15 mouse cellular contexts compared by ENCODE assay signal in genomic region chr11:100703366-100703765, GRCm38 (mm10). TPM values are rescaled to one million over a fixed set of nuclear protein-coding genes. Genes with fewer than 3 reads are reported as not detected.
A peak's percentile ranks its signal among the peaks of the same experiment; 100 is the strongest.
DNase-seq lines count a peak whose midpoint lies in the region; ATAC-seq and TF ChIP-seq lines count a peak whose summit lies in the region.
"Had no signal": no experiment of that assay in that cellular context is flagged by ENCODE, and none has a peak within 500 bp of the region (broad histone marks: within the 10 kb centered on the region; RNA-seq: fewer than 3 reads in every experiment).

No protein-coding gene starts in this region.

- peaks cover 3% of the 10 kb centered on the region; the same call in 1 of the 2 replicates for H3K36me3 ChIP-seq in liver, adult 2 months (ENCODE audit: control insufficient read depth, insufficient read depth, low read length)

- peak overlapping the region; percentile 65 for H3K4me3 ChIP-seq in gastrocnemius, adult 2 months
- peak overlapping the region; percentile 46 for H3K4me3 ChIP-seq in liver, adult 2 months (ENCODE audit: insufficient read depth, low read depth, low read length)

- 13% methylated on average over 11 of the region's 11 CpGs for WGBS in liver, adult 2 months

- H3K79me2 ChIP-seq in liver, adult 2 months (ENCODE audit: control insufficient read depth, insufficient read depth, low read length): no peaks in the 10 kb centered on the region

- H3K4me1 ChIP-seq in liver, adult 2 months (ENCODE audit: control insufficient read depth, insufficient read depth, low read length): peaks cover 16% of the 10 kb centered on the region

- DNase-seq in gastrocnemius, adult 2 months: peak; percentile 60
- DNase-seq in gastrocnemius, postnatal 14 days: no peak
- DNase-seq in liver, adult 2 months (ENCODE audit: extremely low read depth, low read depth, low spot score): peak; percentile 73
- no peak for DNase-seq in liver
- peak; percentile 59 for DNase-seq in induced T-regulatory cell, adult 2 months (ENCODE audit: low read depth)
- no peak for DNase-seq in yolk sac, embryonic 10.5 days (ENCODE audit: low spot score)
- DNase-seq in lung, postnatal 25 days (ENCODE audit: low spot score): no peak
- DNase-seq: adrenal gland, postnatal 14 days; cerebellum, postnatal 14 days; right cerebral cortex, postnatal 4 days; thymus, postnatal 36 days had no signal

- peak overlapping the region; percentile 69 for H3K9ac ChIP-seq in liver, adult 2 months (ENCODE audit: low read depth, low read length)

- intact Hi-C loops in gastrocnemius, adult 2 months (cut with DNase I): loop anchor here (2.0 kb wide), 1 partner anchor 77 kb away; no protein-coding TSS in a partner anchor
- intact Hi-C loops in gastrocnemius, postnatal 14 days (cut with DNase I; ENCODE audit: low total_unique reads): loop anchor here (2.0 to 5.0 kb wide), 2 partner anchors 77 to 131 kb away; partner anchors contain the start of gene Cnp

- ATAC-seq in megakaryocyte-erythroid progenitor cell, adult 5-6 weeks (replicated peaks; ENCODE audit: low FRiP score, low TSS enrichment, poor library complexity, severe bottlenecking): 0 out of 2 replicates have a peak, but pooled peaks have one; percentile 8

- TF ChIP-seq POLR2A in liver, adult 2 months (IDR thresholded peaks at IDR 0.05; ENCODE audit: extremely low read depth, insufficient read depth, low read length): no peak

- peak overlapping the region; percentile 77 for H3K27ac ChIP-seq in gastrocnemius, adult 2 months
- peak overlapping the region; percentile 25 for H3K27ac ChIP-seq in liver, adult 2 months (replicated peaks; ENCODE audit: insufficient read depth, low read depth, low read length)
- H3K27ac ChIP-seq: heart, embryonic 10.5 days had no signal

- TF ChIP-seq CTCF in gastrocnemius, adult 2 months (IDR thresholded peaks at IDR 0.05): no peak
- TF ChIP-seq CTCF in liver, adult 2 months (IDR thresholded peaks at IDR 0.05; ENCODE audit: low read depth, low read length): no peak

- no peaks in the 10 kb centered on the region for H3K27me3 ChIP-seq in liver, adult 2 months (ENCODE audit: control insufficient read depth, insufficient read depth, low read length)

RNA-seq across cellular contexts. Expression of gene Dhx58, which starts 0.7 kb away (rescaled TPM):
- total RNA-seq in gastrocnemius, adult 2 months (2021): under 1 TPM; 0.38 to 0.39 TPM
- total RNA-seq in gastrocnemius, postnatal 14 days (2021): under 1 TPM; 0.35 to 0.39 TPM
- total RNA-seq in liver, adult 2 months (2014; rRNA removed): 8.1 and 11.9 TPM in 2 replicates
- polyA plus RNA-seq in liver, adult 2 months (2012; rRNA removed): 9.2 and 16.3 TPM in 2 replicates
- 14.2 and 16.4 TPM in 2 replicates for total RNA-seq in megakaryocyte-erythroid progenitor cell, adult 5-6 weeks (2014; fragmentation: Nextera tagmentation)
- 11.8 and 12.9 TPM in 2 replicates for total RNA-seq in megakaryocyte-erythroid progenitor cell, adult 5-6 weeks (2017)

RNA-seq across cellular contexts. Expression of gene Kat2a, which starts 8.9 kb away (rescaled TPM):
- total RNA-seq in gastrocnemius, adult 2 months (2021): 10 to 100 TPM; 11.9 to 12.1 TPM
- 10 to 100 TPM; 11.2 to 12.5 TPM for total RNA-seq in gastrocnemius, postnatal 14 days (2021)
- total RNA-seq in liver, adult 2 months (2014; rRNA removed): 3.3 and 4.9 TPM in 2 replicates
- polyA plus RNA-seq in liver, adult 2 months (2012; rRNA removed): 16.1 and 18.9 TPM in 2 replicates
- total RNA-seq in megakaryocyte-erythroid progenitor cell, adult 5-6 weeks (2014; fragmentation: Nextera tagmentation): 60.8 and 61.6 TPM in 2 replicates
- 15.2 and 30.5 TPM in 2 replicates for total RNA-seq in megakaryocyte-erythroid progenitor cell, adult 5-6 weeks (2017)

RNA-seq across cellular contexts. Expression of gene Hspb9, which starts 10.3 kb away (rescaled TPM):
- total RNA-seq in gastrocnemius, adult 2 months (2021): not detected
- total RNA-seq in gastrocnemius, postnatal 14 days (2021): not detected
- not detected in 2 replicates for total RNA-seq in liver, adult 2 months (2014; rRNA removed)
- polyA plus RNA-seq in liver, adult 2 months (2012; rRNA removed): not detected in 2 replicates
- not detected in 2 replicates for total RNA-seq in megakaryocyte-erythroid progenitor cell, adult 5-6 weeks (2014; fragmentation: Nextera tagmentation)
- not detected in 2 replicates for total RNA-seq in megakaryocyte-erythroid progenitor cell, adult 5-6 weeks (2017)
- total RNA-seq: adrenal gland, postnatal 14 days; neutrophil, adult 5-6 weeks had no signal
- polyA plus RNA-seq: embryonic facial prominence, embryonic 14.5 days had no signal

RNA-seq across cellular contexts. Expression of gene Zfp385c, which starts 11.1 kb away (rescaled TPM):
- under 1 TPM in 1 of 2 experiments, not detected in 1; 0.39 TPM for total RNA-seq in gastrocnemius, adult 2 months (2021)
- total RNA-seq in gastrocnemius, postnatal 14 days (2021): 1 to 10 TPM in 1 of 2 experiments, under 1 TPM in 1; 0.62 to 1.5 TPM
- total RNA-seq in liver, adult 2 months (2014; rRNA removed): not detected in 2 replicates
- polyA plus RNA-seq in liver, adult 2 months (2012; rRNA removed): not detected in 2 replicates
- total RNA-seq in megakaryocyte-erythroid progenitor cell, adult 5-6 weeks (2014; fragmentation: Nextera tagmentation): not detected in 2 replicates
- total RNA-seq in megakaryocyte-erythroid progenitor cell, adult 5-6 weeks (2017): not detected in 2 replicates
- total RNA-seq: adrenal gland, postnatal 14 days; neutrophil, adult 5-6 weeks had no signal

RNA-seq across cellular contexts. Expression of gene Rab5c, which starts 34.6 kb away (rescaled TPM):
- 10 to 100 TPM; 37.6 to 40.9 TPM for total RNA-seq in gastrocnemius, adult 2 months (2021)
- total RNA-seq in gastrocnemius, postnatal 14 days (2021): 10 to 100 TPM; 49.1 to 49.4 TPM
- total RNA-seq in liver, adult 2 months (2014; rRNA removed): 70.8 and 71.3 TPM in 2 replicates
- polyA plus RNA-seq in liver, adult 2 months (2012; rRNA removed): 140 and 149 TPM in 2 replicates
- total RNA-seq in megakaryocyte-erythroid progenitor cell, adult 5-6 weeks (2014; fragmentation: Nextera tagmentation): 77.5 and 147 TPM in 2 replicates
- total RNA-seq in megakaryocyte-erythroid progenitor cell, adult 5-6 weeks (2017): 81.5 and 95.4 TPM in 2 replicates

Comparison
In these comparisons a context has a peak if more than half of its experiments do, and no peak if none do; other contexts are left out.
1. DNase-seq: peak in gastrocnemius, adult 2 months (single experiment), liver, adult 2 months (single experiment) and induced T-regulatory cell, adult 2 months (single experiment); none in gastrocnemius, postnatal 14 days (single experiment), liver (single experiment), yolk sac, embryonic 10.5 days (single experiment) and lung, postnatal 25 days (single experiment).